Mouse (Mus musculus) erythroblast, adult 5-6 weeks (primary cell): Measurements from ENCODE around the gene Cldn22. TPM values are rescaled to one million over a fixed set of nuclear protein-coding genes. Genes with fewer than 3 reads are reported as not detected.

Source experiments
- ATAC-seq: replicated peaks from 2 replicates; pipeline ENCODE4 v1.8.0; 2016; ENCODE audit warnings: moderate number of reproducible peaks, mild to moderate bottlenecking, moderate TSS enrichment, inconsistent platforms; ENCODE audit not compliant: poor library complexity, low FRiP score, severe bottlenecking
- total RNA-seq, 2 experiments: library from RNA; stranded (forward) in 1 of 2; stranded (reverse) in 1 of 2; fragments of 150-400 nt in 1 of 2; fragments of 200-764, 138-1000 nt in 1 of 2; gene quantifications; 2 replicates each; pipeline versions ENCODE4 v1.2.3 to v1.2.4; 2015 to 2017; ENCODE audit warnings: low replicate concordance in 2 of 2

Cldn22 gene
- total RNA-seq, 2 experiments from 2014 or later: not detected

- no peak for ATAC-seq
Observed at GRCm38 (mm10) chr8:47825596-47825995, 1.3 kb downstream of the Cldn22 start.

DNA sequence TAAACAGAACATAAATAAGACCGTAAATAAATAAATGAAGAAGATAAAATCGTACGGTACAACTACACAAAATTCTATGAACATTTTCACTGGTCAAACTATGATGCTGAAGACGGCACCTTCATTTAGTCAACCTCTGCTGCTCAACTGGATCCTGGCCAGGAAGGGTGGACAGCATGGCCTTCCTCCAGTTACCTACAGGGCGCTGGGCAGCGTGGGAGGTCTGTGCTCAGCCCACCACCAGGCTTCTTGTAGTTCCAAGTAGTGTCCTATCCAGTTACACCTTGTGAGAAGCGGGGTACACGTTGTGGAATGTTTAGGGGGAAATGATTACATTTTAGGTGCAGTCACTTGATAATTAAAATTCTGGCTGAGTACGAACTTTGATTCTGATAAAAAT is 2.6 kb downstream of the Cldn22 start:
- no peak for ATAC-seq

DNA sequence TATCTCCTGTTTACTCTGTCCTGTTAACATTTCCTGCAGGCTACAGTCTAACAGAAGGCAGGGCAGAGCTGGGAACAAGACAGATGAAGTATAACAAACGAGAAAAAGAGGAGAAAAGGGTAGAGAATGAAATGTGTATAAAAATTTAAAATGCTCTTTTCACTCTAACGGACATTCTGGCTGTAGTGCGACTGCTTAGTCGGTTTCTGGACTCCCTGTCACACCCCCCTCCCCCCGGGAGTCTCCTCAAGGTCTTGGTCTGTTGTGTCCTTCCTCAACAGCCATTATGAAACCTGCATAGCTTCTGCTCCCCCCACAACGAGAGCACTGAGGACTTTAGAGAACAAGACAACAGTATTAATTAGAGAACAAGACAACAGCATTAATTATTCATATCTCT is 8.3 kb downstream of the Cldn22 start:
- no peak for ATAC-seq

DNA sequence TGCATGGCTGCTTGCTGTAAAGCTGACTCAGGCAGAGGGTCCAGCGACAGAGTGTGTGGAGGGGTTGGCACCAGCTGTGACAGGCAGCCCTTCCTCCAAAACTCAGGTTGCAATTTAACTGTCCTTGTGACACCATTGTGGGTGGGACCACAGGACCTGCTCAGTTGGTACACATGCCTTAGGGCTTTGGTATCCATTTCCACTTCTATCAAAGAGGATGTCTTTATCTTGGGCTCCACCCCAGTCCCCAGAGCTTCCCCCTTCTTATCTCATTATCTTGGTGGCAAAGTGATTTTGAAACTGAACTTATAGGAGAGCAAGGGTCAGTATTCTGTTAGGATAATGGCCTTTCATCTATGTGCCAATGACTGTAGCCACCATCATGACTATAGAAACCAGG is 9.7 kb downstream of the Cldn22 start:
- ATAC-seq: no peak

DNA sequence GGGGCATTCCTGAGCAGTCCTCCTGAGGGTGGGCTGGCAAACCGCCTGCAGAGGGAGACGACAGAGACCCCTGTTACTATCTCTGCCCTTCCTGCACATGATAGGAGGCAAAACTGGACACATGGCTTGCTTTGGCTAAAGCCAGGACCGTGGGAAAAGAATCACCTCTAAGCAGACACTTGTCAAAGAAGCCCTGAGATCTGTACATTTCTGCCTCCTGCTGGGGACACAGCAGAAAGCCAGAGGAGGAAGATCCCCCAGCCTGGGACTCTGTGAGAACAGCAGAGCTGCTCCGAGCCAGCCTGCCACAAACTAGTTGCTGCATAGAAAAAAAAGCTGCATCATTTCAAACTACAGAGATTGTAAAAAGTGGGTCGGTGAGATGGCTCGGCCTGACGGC is 18.8 kb downstream of the Cldn22 start:
- no peak for ATAC-seq

DNA sequence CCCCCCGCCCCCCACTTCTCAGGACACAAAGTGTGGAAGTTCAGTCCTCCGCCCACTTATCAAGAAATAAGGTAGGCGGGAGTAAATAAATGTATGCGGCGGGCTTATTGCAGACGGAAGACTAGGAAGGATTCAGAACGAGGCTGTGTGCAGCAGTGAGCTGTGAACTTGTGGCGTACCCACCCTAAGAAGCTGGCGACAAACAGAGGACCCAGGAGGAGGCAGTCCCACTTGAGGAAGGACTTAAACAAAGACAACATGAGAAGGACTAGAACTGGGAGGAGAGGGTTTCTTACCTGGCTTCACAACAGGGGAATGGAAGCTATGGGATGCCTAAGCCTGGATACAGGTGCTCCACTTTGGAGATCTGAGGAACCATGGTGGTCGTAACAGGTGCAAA is 19.4 kb downstream of the Cldn22 start:
- ATAC-seq: no peak

- ATAC-seq: no peak
Observed at GRCm38 (mm10) chr8:47845956-47846355, 21.7 kb downstream of the Cldn22 start.

- no peak for ATAC-seq
Observed at GRCm38 (mm10) chr8:47847161-47847560, 22.9 kb downstream of the Cldn22 start.

DNA sequence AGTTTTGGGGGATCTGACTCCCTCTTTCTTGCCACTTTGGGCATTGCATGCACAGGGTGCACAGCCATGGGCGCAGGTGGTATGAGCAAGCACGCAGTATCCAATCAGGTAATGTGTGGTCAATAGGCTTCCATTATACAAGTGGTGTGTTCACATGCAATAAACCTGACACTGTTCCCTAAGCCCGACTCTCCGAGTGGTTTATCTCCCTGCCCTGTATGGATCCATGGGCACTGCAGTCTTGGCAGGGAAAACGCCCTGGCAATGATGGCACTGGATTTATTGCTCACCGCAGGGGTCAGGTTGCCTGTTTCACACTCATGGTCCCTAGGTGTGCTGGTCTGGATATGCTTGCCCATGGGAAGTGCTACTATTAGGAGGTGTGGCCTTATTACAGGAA is 23.6 kb downstream of the Cldn22 start:
- no peak for ATAC-seq

DNA sequence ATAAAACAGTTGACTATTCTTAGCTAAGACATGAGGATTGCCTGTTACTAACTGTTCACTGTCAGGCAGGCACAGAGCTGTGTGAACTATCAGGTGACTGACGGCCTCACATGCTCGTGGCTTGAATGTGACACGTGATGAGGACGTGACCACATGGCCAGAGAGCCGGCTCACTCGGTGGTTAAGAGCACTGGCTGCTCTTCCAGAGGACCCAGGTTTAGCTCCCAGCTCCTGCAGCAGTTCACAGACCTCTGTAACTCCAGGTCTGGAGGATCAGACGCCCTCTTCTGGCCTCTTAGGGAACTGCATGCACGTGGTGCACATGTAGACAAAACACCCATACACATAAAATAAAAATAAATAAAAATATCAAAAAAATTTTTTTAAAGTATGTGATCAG is 25.6 kb downstream of the Cldn22 start:
- no peak for ATAC-seq

DNA sequence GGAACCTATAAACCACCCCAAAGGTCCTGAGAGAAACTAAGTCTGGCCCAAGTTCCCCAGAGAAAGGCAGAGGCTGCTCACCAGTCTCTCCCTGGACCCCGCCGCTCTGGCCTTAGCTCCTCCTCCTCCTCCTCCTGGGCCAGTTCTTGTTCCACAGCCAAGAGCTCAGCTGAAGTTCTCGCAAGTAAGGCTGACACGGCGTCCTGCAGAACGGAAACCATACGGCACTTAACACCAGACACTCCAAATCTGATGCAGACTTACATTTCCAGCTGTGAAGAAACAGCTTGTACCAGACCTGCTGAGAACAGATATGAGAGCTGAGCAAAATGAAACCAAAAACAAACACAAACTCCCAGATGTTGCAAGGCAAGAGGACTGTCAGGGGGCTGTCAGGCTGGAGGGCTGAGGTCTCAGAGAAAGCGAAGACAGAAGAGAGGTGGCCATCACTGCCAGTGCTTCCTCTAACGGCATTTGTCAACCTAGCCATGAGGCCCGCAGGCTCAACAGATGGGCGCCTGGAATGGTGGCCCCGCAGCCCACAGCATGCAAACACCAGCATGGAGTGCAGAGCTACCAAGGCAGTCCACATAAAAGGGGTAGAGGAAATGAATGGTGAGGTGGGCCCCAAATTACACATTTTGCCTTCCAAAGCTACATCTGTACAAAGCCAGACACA is 27.7 kb downstream of the Cldn22 start:
- ATAC-seq: no peak; the same call in 1 of the 2 replicates

GRCm38 (mm10) chr8:47852737-47853136 is 28.5 kb downstream of the Cldn22 start:
- ATAC-seq: no peak

DNA sequence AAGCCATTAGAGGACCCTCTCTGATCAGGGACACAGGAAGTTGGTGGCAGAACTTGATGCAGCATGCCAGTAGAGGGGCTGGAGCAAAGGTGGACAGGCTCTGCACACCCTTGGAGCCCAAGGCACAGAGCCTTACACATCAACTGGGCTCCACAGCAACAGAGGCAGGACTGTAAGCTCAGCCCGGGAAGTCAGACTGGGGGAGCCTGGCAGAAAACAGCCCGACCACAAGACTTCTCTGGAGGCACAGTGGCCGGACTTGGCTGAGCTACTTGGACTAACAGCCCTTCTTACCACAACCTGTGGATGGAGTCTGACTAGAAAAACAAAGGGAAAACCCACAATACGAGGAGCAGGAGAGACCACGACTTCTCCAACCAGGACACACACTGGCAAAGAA is 29.1 kb downstream of the Cldn22 start:
- no peak for ATAC-seq

DNA sequence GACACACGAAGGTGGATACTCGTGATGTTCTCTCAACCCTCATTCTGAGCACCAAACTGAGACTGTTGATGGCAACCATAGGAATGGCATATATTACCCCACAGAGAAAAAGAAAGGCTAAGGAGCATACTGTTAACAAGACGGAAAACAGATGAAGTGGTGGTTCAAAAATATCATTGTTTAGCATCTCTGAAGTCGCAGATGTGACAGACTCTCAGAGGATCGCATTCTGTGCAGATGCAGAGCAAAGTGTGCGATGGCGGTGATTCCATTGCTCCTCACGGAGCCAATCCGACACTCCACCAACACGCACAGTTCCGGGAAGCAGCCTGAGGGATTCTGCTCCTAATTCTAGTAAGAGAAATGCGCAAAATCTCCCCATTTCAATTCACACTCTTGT is 35.0 kb downstream of the Cldn22 start:
- no peak for ATAC-seq

DNA sequence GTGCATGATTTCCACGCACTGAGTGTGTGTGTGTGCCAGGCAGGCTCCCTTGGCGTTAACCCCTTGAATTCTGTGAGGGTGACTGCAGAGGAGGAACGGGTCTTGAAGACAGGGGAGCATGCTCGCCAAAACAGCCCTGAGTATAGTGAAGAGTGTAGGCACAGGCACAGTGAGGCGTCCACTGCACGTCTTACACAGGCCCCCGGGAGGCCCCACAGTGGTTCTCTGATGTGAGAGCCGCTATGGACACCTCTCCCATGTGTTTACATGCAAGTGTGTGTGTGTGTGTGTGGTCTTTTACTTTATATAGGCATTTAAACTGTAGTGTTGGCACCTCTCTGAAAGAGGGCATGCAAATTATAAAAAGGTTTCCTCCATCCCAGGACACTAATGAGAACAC is 42.3 kb downstream of the Cldn22 start:
- ATAC-seq: no peak

- ATAC-seq: peak; percentile 79
Observed at GRCm38 (mm10) chr8:47867067-47867466, 42.8 kb downstream of the Cldn22 start.

GRCm38 (mm10) chr8:47872361-47873107 is 48.3 kb downstream of the Cldn22 start:
- peak; percentile 71; the same call in 1 of the 2 replicates for ATAC-seq

DNA sequence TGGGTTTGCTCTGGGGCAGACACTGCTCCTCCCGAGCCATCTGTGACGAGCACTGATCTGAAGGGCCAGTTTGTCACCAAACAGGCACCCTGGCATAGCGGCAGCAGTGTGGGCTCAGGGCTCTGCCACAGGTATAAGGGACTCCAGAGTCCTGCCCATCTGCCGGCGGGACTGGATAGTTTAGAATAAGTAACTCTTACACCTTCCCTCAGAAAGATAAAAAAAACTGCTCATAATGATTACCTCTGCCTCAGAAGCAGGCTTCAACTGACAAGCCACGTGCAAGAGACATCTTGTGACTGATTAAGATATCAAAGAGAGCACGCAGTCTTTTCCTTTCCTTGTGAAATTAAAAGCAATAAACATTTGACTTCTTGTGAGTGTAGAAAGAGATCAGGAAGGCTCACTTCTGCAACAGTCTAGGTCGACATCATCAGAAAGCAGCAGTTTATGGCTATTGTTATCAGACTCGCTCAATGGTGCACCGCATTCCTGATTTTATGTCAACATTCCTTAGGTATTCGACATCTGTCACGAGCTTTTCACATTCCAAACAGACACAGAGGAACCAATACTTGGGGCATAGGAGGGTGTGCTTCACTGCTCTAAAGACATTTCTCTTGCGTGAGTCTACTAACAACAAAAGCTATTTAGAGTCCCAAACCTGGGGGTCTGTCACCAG is 50.4 kb downstream of the Cldn22 start:
- no peak for ATAC-seq
